Mouse (Mus musculus) kidney, embryonic 16.5 days (tissue): Measurements from ENCODE around the gene Tssc4. TPM values are rescaled to one million over a fixed set of nuclear protein-coding genes. Genes with fewer than 3 reads are reported as not detected.

Experiments
- ATAC-seq: fragments of 200-750 bp; cut with Nextera tagmentation; 2 replicates; pipeline ENCODE4 v1.8.0; 2017; ENCODE audit warnings: moderate TSS enrichment; ENCODE audit not compliant: low FRiP score, low TSS enrichment
- H3K27ac ChIP-seq: fragments of 300-500 bp; sonication (generic); 2 replicates; pipeline ENCODE4 v1.5.1; 2014; ENCODE audit warnings: low read length
- H3K27me3 ChIP-seq: fragments of 300-500 bp; sonication (generic); 2 replicates; pipeline ENCODE4 v1.6.1; 2014; ENCODE audit warnings: low read length, control low read depth, mixed read lengths; ENCODE audit not compliant: insufficient read depth
- H3K36me3 ChIP-seq: fragments of 300-500 bp; sonication (generic); 2 replicates; pipeline ENCODE4 v1.6.1; 2014; ENCODE audit warnings: low read length, control low read depth, mixed read lengths; ENCODE audit not compliant: insufficient read depth
- H3K4me1 ChIP-seq: fragments of 300-500 bp; sonication (generic); 2 replicates; pipeline ENCODE4 v1.6.1; 2014; ENCODE audit warnings: low read length, control low read depth, mixed read lengths; ENCODE audit not compliant: insufficient read depth
- H3K4me2 ChIP-seq: fragments of 300-500 bp; sonication (generic); replicated peaks from 2 replicates; pipeline ENCODE4 v1.6.1; 2014; ENCODE audit warnings: low read depth, low read length
- H3K4me3 ChIP-seq: fragments of 300-500 bp; sonication (generic); 2 replicates; pipeline ENCODE4 v1.5.1; 2014; ENCODE audit warnings: mild to moderate bottlenecking, low read length
- H3K9ac ChIP-seq: fragments of 300-500 bp; sonication (generic); replicated peaks from 2 replicates; pipeline ENCODE4 v1.6.1; 2014; ENCODE audit warnings: low read length
- H3K9me3 ChIP-seq: fragments of 300-500 bp; sonication (generic); 2 replicates; pipeline ENCODE4 v1.6.1; 2016; ENCODE audit warnings: low read length, control low read depth
- WGBS: fragments of 180-500 bp; shearing (Covaris S2); extraction: QIAGEN DNeasy Blood & Tissue Kit; methylation state at CpG from one replicate; pipeline ENCODE4 v1.1.7; 2014; 5-methylcytosine and 5-hydroxymethylcytosine counted together
- polyA plus RNA-seq: library from polyadenylated mRNA; unstranded; fragments of >200 nt; fragmentation: Nextera tagmentation; extraction: Ambion mirVana; gene quantifications from 2 replicates; pipeline ENCODE4 v1.2.1, GENCODE M21; 2015

Tssc4 gene
- polyA plus RNA-seq, 1 experiment from 2014 or later: 120 TPM

- Histone ChIP-seq H3K36me3 (no peaks in the 10 kb centered on the region), H3K4me2 (peak within 1 kb of the TSS; percentile 81), H3K27ac (no peak within 1 kb of the TSS; the same call in 1 of the 2 replicates), H3K4me1 (peaks cover 29% of the 10 kb centered on the region), H3K27me3 (peaks cover 54% of the 10 kb centered on the region), H3K9ac (peak within 1 kb of the TSS; percentile 63), H3K9me3 (no peaks in the 10 kb centered on the region), H3K4me3 (peak within 1 kb of the TSS; percentile 50)
- WGBS: 60% methylated on average over 4 of the region's 4 CpGs
- ATAC-seq: no peak
These were observed 37.0 kb downstream of the Tssc4 start, which contains the start of gene Kcnq1 for GRCm38 (mm10) chr7:143106062-143106461. Gene Kcnq1, plus strand, starts transcription at chr7:143106362.

- H3K9ac ChIP-seq: peak overlapping the region; percentile 63
- peak overlapping the region; percentile 81 for H3K4me2 ChIP-seq
- peaks cover 54% of the 10 kb centered on the region for H3K27me3 ChIP-seq
- WGBS: 7% methylated on average over 47 of the region's 57 CpGs
- no peak overlapping the region; the same call in 1 of the 2 replicates for H3K27ac ChIP-seq
- peak overlapping the region; percentile 50 for H3K4me3 ChIP-seq
- H3K9me3 ChIP-seq: no peaks in the 10 kb centered on the region
- H3K4me1 ChIP-seq: peaks cover 29% of the 10 kb centered on the region
- peak; percentile 78 for ATAC-seq
- H3K36me3 ChIP-seq: no peaks in the 10 kb centered on the region
These were observed 37.8 kb downstream of the Tssc4 start for GRCm38 (mm10) chr7:143106672-143107465.

GRCm38 (mm10) chr7:143108200-143108599 is 39.2 kb downstream of the Tssc4 start:
- H3K4me1 ChIP-seq: peaks cover 29% of the 10 kb centered on the region
- peak overlapping the region; percentile 63; the same call in 1 of the 2 replicates for H3K9ac ChIP-seq
- peak overlapping the region; percentile 45 for H3K27ac ChIP-seq
- WGBS: 21% methylated on average over 5 of the region's 5 CpGs
- no peaks in the 10 kb centered on the region for H3K9me3 ChIP-seq
- H3K27me3 ChIP-seq: peaks cover 52% of the 10 kb centered on the region
- peak overlapping the region; percentile 50; the same call in 1 of the 2 replicates for H3K4me3 ChIP-seq
- H3K36me3 ChIP-seq: no peaks in the 10 kb centered on the region
- ATAC-seq: 0 out of 2 replicates have a peak, but pooled peaks have one; percentile 25
- H3K4me2 ChIP-seq: peak overlapping the region; percentile 81

GRCm38 (mm10) chr7:143108996-143109660 is 40.1 kb downstream of the Tssc4 start:
- Histone ChIP-seq H3K4me2 (peak overlapping the region; percentile 36), H3K27ac (peak overlapping the region; percentile 19), H3K36me3 (no peaks in the 10 kb centered on the region), H3K9ac (no peak overlapping the region; the same call in 1 of the 2 replicates), H3K27me3 (peaks cover 49% of the 10 kb centered on the region), H3K4me1 (peaks cover 29% of the 10 kb centered on the region), H3K4me3 (no peak overlapping the region), H3K9me3 (no peaks in the 10 kb centered on the region)
- WGBS: 26% methylated on average over 3 of the region's 3 CpGs
- no peak for ATAC-seq

GRCm38 (mm10) chr7:143109696-143110095 is 40.6 kb downstream of the Tssc4 start:
- Histone ChIP-seq H3K9ac (no peak overlapping the region), H3K4me1 (peaks cover 29% of the 10 kb centered on the region), H3K36me3 (no peaks in the 10 kb centered on the region), H3K27ac (no peak overlapping the region; the same call in 1 of the 2 replicates), H3K9me3 (no peaks in the 10 kb centered on the region), H3K4me2 (0 out of 2 replicates have a peak overlapping the region, but pooled peaks have one; percentile 36), H3K27me3 (peaks cover 44% of the 10 kb centered on the region), H3K4me3 (no peak overlapping the region)
- 68% methylated on average over 3 of the region's 3 CpGs for WGBS
- ATAC-seq: no peak

GRCm38 (mm10) chr7:143110803-143111202 is 41.8 kb downstream of the Tssc4 start:
- H3K27ac ChIP-seq: no peak overlapping the region
- H3K4me1 ChIP-seq: peaks cover 29% of the 10 kb centered on the region
- no peaks in the 10 kb centered on the region for H3K36me3 ChIP-seq
- H3K4me2 ChIP-seq: no peak overlapping the region
- ATAC-seq: no peak
- peaks cover 35% of the 10 kb centered on the region for H3K27me3 ChIP-seq
- 83% methylated on average over 1 of the region's 1 CpGs for WGBS
- H3K9ac ChIP-seq: no peak overlapping the region
- H3K4me3 ChIP-seq: no peak overlapping the region
- H3K9me3 ChIP-seq: no peaks in the 10 kb centered on the region

- Histone ChIP-seq H3K4me1 (peaks cover 25% of the 10 kb centered on the region), H3K27me3 (peaks cover 26% of the 10 kb centered on the region), H3K27ac (no peak overlapping the region), H3K36me3 (no peaks in the 10 kb centered on the region), H3K4me3 (no peak overlapping the region), H3K4me2 (no peak overlapping the region), H3K9me3 (no peaks in the 10 kb centered on the region), H3K9ac (no peak overlapping the region)
- 59% methylated on average over 4 of the region's 4 CpGs for WGBS
- no peak for ATAC-seq
These were observed 42.7 kb downstream of the Tssc4 start for GRCm38 (mm10) chr7:143111719-143112118.

- H3K36me3 ChIP-seq: no peaks in the 10 kb centered on the region
- no peak overlapping the region for H3K9ac ChIP-seq
- H3K9me3 ChIP-seq: no peaks in the 10 kb centered on the region
- peaks cover 20% of the 10 kb centered on the region for H3K4me1 ChIP-seq
- H3K27ac ChIP-seq: no peak overlapping the region
- WGBS: 32% methylated on average over 1 of the region's 1 CpGs
- H3K27me3 ChIP-seq: peaks cover 19% of the 10 kb centered on the region
- H3K4me3 ChIP-seq: no peak overlapping the region
- H3K4me2 ChIP-seq: no peak overlapping the region
- no peak for ATAC-seq
These were observed 43.3 kb downstream of the Tssc4 start for GRCm38 (mm10) chr7:143112395-143112794.

- Histone ChIP-seq H3K27me3 (peaks cover under 1% of the 10 kb centered on the region; the same call in 1 of the 2 replicates), H3K4me1 (peaks cover 15% of the 10 kb centered on the region), H3K9me3 (no peaks in the 10 kb centered on the region), H3K27ac (no peak overlapping the region), H3K36me3 (no peaks in the 10 kb centered on the region), H3K4me2 (no peak overlapping the region), H3K9ac (no peak overlapping the region), H3K4me3 (no peak overlapping the region)
- no peak for ATAC-seq
These were observed 45.7 kb downstream of the Tssc4 start for GRCm38 (mm10) chr7:143114773-143115172.
